Mouse (Mus musculus) liver, embryonic 14.5 days (tissue): ENCODE results near the gene Rnf168. TPM values are rescaled to one million over a fixed set of nuclear protein-coding genes. Genes with fewer than 3 reads are reported as not detected.

Experiments used
- ATAC-seq: fragments of 200-750 bp; cut with Nextera tagmentation; 2 replicates; pipeline ENCODE4 v1.8.0; 2017; ENCODE audit warnings: moderate number of reproducible peaks, mild to moderate bottlenecking, moderate library complexity; ENCODE audit not compliant: insufficient read depth
- DNase-seq, 3 experiments: peaks; one replicate each; pipeline ENCODE4 v3.0.0-alpha.2; 2012 to 2013; ENCODE audit warnings: low read depth in 3 of 3, low spot score in 3 of 3
- H3K27ac ChIP-seq: fragments of 300-500 bp; sonication (generic); 2 replicates; pipeline ENCODE4 v1.5.1; 2014; ENCODE audit warnings: moderate library complexity, mild to moderate bottlenecking, control low read depth, inconsistent platforms
- H3K27me3 ChIP-seq: fragments of 300-500 bp; sonication (generic); 2 replicates; pipeline ENCODE4 v1.6.1; 2014; ENCODE audit warnings: mild to moderate bottlenecking, low read length, moderate library complexity; ENCODE audit not compliant: control insufficient read depth, insufficient read depth
- H3K36me3 ChIP-seq: fragments of 300-500 bp; sonication (generic); replicated peaks from 2 replicates; pipeline ENCODE4 v1.6.1; 2014; ENCODE audit warnings: low read depth; ENCODE audit not compliant: control insufficient read depth, insufficient read depth
- H3K4me1 ChIP-seq, 2 experiments: fragments of 200-500 bp in 1 of 2; fragments of 300-500 bp in 1 of 2; sonication (generic) in 1 of 2; replicated peaks; 2 replicates each; pipeline ENCODE4 v1.6.1; 2012 to 2014; ENCODE audit warnings: antibody characterized with exemption in 1 of 2, inconsistent platforms in 1 of 2, low read length in 1 of 2; ENCODE audit not compliant: control insufficient read depth in 2 of 2, insufficient read depth in 2 of 2
- H3K4me2 ChIP-seq: fragments of 300-500 bp; sonication (generic); 2 replicates; pipeline ENCODE4 v1.6.1; 2014; ENCODE audit warnings: low read depth, mild to moderate bottlenecking, control low read depth, moderate library complexity
- H3K4me3 ChIP-seq, 2 experiments: fragments of 200-500 bp in 1 of 2; fragments of 300-500 bp in 1 of 2; sonication (generic) in 1 of 2; 2 replicates each; pipeline ENCODE4 v1.5.1; 2012 to 2014; ENCODE audit warnings: low read depth in 2 of 2, low read length in 2 of 2, mild to moderate bottlenecking in 2 of 2, control low read depth in 1 of 2, inconsistent platforms in 1 of 2, moderate library complexity in 1 of 2; ENCODE audit not compliant: insufficient read depth in 1 of 2
- H3K9ac ChIP-seq: fragments of 300-500 bp; sonication (generic); replicated peaks from 2 replicates; pipeline ENCODE4 v1.6.1; 2014; ENCODE audit warnings: mild to moderate bottlenecking, control low read depth, moderate library complexity
- H3K9me3 ChIP-seq: fragments of 300-500 bp; sonication (generic); 2 replicates; pipeline ENCODE4 v1.6.1; 2016; ENCODE audit warnings: low read length, mixed read lengths; ENCODE audit not compliant: control insufficient read depth
- CTCF ChIP-seq: IDR thresholded peaks from 2 replicates; pipeline ENCODE4 v1.5.1; 2016; ENCODE audit warnings: antibody characterized with exemption, low read depth, control low read depth
- EP300 ChIP-seq: IDR thresholded peaks from 2 replicates; pipeline ENCODE4 v1.6.1; 2016; ENCODE audit warnings: antibody characterized with exemption, low read depth
- WGBS: fragments of 180-500 bp; shearing (Covaris S2); extraction: QIAGEN DNeasy Blood & Tissue Kit; methylation state at CpG from one replicate; pipeline ENCODE4 v1.1.7; 2014; ENCODE audit not compliant: insufficient replicate concordance; 5-methylcytosine and 5-hydroxymethylcytosine counted together
- polyA plus RNA-seq, 2 experiments: library from polyadenylated mRNA; depleted of rRNA in 1 of 2; stranded (reverse) in 1 of 2; unstranded in 1 of 2; fragments of >200 nt; fragmentation: Nextera tagmentation in 1 of 2; extraction: Ambion mirVana in 1 of 2; gene quantifications; 2 replicates each; pipeline versions ENCODE4 v1.2.1 to v1.2.3; 2012 to 2014

Rnf168 gene
- polyA plus RNA-seq, 2 experiments: 6.1 to 11.3 TPM

GRCm38 (mm10) chr16:32330876-32331670 lies 53.8 kb downstream of the Rnf168 start:
- no peaks in the 10 kb centered on the region for H3K36me3 ChIP-seq
- peaks cover 0 to 7% of the 10 kb centered on the region in 2 experiments; a peak in 2 of 4 replicates for H3K4me1 ChIP-seq
- H3K27me3 ChIP-seq: no peaks in the 10 kb centered on the region
- H3K9me3 ChIP-seq: no peaks in the 10 kb centered on the region
- TF ChIP-seq EP300: no peak
- ATAC-seq (no peak), DNase-seq (peak in 1 of 3 experiments; percentile 5)
- H3K9ac ChIP-seq: peak overlapping the region; percentile 61
- peak overlapping the region; percentile 14 to 96 for H3K4me3 ChIP-seq
- peak overlapping the region; percentile 77 for H3K4me2 ChIP-seq
- H3K27ac ChIP-seq: peak overlapping the region; percentile 82
- WGBS: 44% methylated on average over 9 of the region's 9 CpGs

- peak within 1 kb of the TSS; percentile 96 for H3K9ac ChIP-seq
- TF ChIP-seq EP300 (no peak), CTCF (no peak)
- ATAC-seq: peak; percentile 95
- peak; percentile 86 to 92 (median 89) for DNase-seq
- no peaks in the 10 kb centered on the region for H3K9me3 ChIP-seq
- WGBS: under 1% methylated on average over 52 of the region's 52 CpGs
- H3K27ac ChIP-seq: peak within 1 kb of the TSS; percentile 85
- H3K4me2 ChIP-seq: peak within 1 kb of the TSS; percentile 77
- no peaks in the 10 kb centered on the region for H3K36me3 ChIP-seq
- H3K4me1 ChIP-seq: peaks cover 0 to 11% of the 10 kb centered on the region in 2 experiments; a peak in 2 of 4 replicates
- no peaks in the 10 kb centered on the region for H3K27me3 ChIP-seq
- peak within 1 kb of the TSS; percentile 85 to 96 for H3K4me3 ChIP-seq
These were observed 54.8 kb downstream of the Rnf168 start, which contains the start of gene Ubxn7 for GRCm38 (mm10) chr16:32332040-32332555. Gene Ubxn7 (plus strand): TSS chr16:32332257.

GRCm38 (mm10) chr16:32332556-32333511 lies 55.6 kb downstream of the Rnf168 start:
- TF ChIP-seq EP300: no peak
- peaks cover 0 to 11% of the 10 kb centered on the region in 2 experiments; a peak in 2 of 4 replicates for H3K4me1 ChIP-seq
- ATAC-seq: peak; percentile 73
- peak overlapping the region; percentile 85 to 96 for H3K4me3 ChIP-seq
- no peaks in the 10 kb centered on the region for H3K27me3 ChIP-seq
- H3K27ac ChIP-seq: peak overlapping the region; percentile 85
- under 1% methylated on average over 49 of the region's 54 CpGs for WGBS
- DNase-seq: peak; percentile 41 to 59 (median 43)
- H3K36me3 ChIP-seq: no peaks in the 10 kb centered on the region
- peak overlapping the region; percentile 77 for H3K4me2 ChIP-seq
- H3K9me3 ChIP-seq: no peaks in the 10 kb centered on the region
- H3K9ac ChIP-seq: peak overlapping the region; percentile 96

GRCm38 (mm10) chr16:32335146-32335545 lies 57.9 kb downstream of the Rnf168 start:
- Histone ChIP-seq H3K36me3 (no peaks in the 10 kb centered on the region), H3K27ac (no peak overlapping the region), H3K4me1 (peaks cover 0 to 11% of the 10 kb centered on the region in 2 experiments; a peak in 2 of 4 replicates), H3K27me3 (no peaks in the 10 kb centered on the region), H3K4me3 (no peak overlapping the region), H3K9ac (no peak overlapping the region), H3K4me2 (no peak overlapping the region), H3K9me3 (no peaks in the 10 kb centered on the region)
- 81% methylated on average over 5 of the region's 5 CpGs for WGBS
- DNase-seq (no peak), ATAC-seq (no peak)
- TF ChIP-seq EP300: no peak
